Mouse (Mus musculus) erythroid progenitor cell, adult 5-6 weeks (primary cell): ENCODE measurements around the gene Nifk. TPM values are rescaled to one million over a fixed set of nuclear protein-coding genes. Genes with fewer than 3 reads are reported as not detected.

Source experiments
- ATAC-seq: replicated peaks from 2 replicates; pipeline ENCODE4 v1.8.0; 2016; ENCODE audit warnings: moderate number of reproducible peaks, mild to moderate bottlenecking, moderate TSS enrichment, inconsistent platforms; ENCODE audit not compliant: poor library complexity, low FRiP score, severe bottlenecking
- total RNA-seq, 2 experiments: library from RNA; stranded (forward) in 1 of 2; stranded (reverse) in 1 of 2; fragments of 150-400 nt in 1 of 2; fragments of 186-747, 209-891 nt in 1 of 2; gene quantifications; 2 replicates each; pipeline versions ENCODE4 v1.2.3 to v1.2.4; 2015 to 2017; ENCODE audit warnings: low replicate concordance in 2 of 2

Gene Nifk
- total RNA-seq, 2 experiments from 2014 or later = 10.7 to 41.5 TPM

- no peak for ATAC-seq
Observed at GRCm38 (mm10) chr1:118377784-118378183, 56.1 kb downstream of the Nifk start.

- ATAC-seq = no peak
Observed at GRCm38 (mm10) chr1:118380105-118380786, 58.6 kb downstream of the Nifk start.

Other genes starting within 250 kb of the Nifk start
- not detected in 2 replicates for gene Gm29106, start 145.3 kb upstream of the Nifk start, total RNA-seq (2015; ENCODE audit: low replicate concordance)
- gene Gm29106, start 145.3 kb upstream of the Nifk start, total RNA-seq (2017; ENCODE audit: low replicate concordance) = 0.08 TPM in 1 of 2 replicates, not detected in the other
- 19.8 and 78.8 TPM in 2 replicates for gene Tsn, start 10.1 kb upstream of the Nifk start, total RNA-seq (2015; ENCODE audit: low replicate concordance)
- gene Tsn, start 10.1 kb upstream of the Nifk start, total RNA-seq (2017; ENCODE audit: low replicate concordance) = 54.2 and 66.1 TPM in 2 replicates
- gene Clasp1, start 67.2 kb downstream of the Nifk start, total RNA-seq (2015; ENCODE audit: low replicate concordance) = 40.7 and 55.8 TPM in 2 replicates
- 34.4 and 45.4 TPM in 2 replicates for gene Clasp1, start 67.2 kb downstream of the Nifk start, total RNA-seq (2017; ENCODE audit: low replicate concordance)